Mouse (Mus musculus) liver, embryonic 14.5 days (tissue): Measurements from ENCODE around the gene Washc3. TPM values are rescaled to one million over a fixed set of nuclear protein-coding genes. Genes with fewer than 3 reads are reported as not detected.

Experiments used
- ATAC-seq: fragments of 200-750 bp; cut with Nextera tagmentation; 2 replicates; pipeline ENCODE4 v1.8.0; 2017; ENCODE audit warnings: moderate number of reproducible peaks, mild to moderate bottlenecking, moderate library complexity; ENCODE audit not compliant: insufficient read depth
- DNase-seq, 3 experiments: peaks; one replicate each; pipeline ENCODE4 v3.0.0-alpha.2; 2012 to 2013; ENCODE audit warnings: low read depth in 3 of 3, low spot score in 3 of 3
- H3K27ac ChIP-seq: fragments of 300-500 bp; sonication (generic); 2 replicates; pipeline ENCODE4 v1.5.1; 2014; ENCODE audit warnings: moderate library complexity, mild to moderate bottlenecking, control low read depth, inconsistent platforms
- H3K27me3 ChIP-seq: fragments of 300-500 bp; sonication (generic); 2 replicates; pipeline ENCODE4 v1.6.1; 2014; ENCODE audit warnings: mild to moderate bottlenecking, low read length, moderate library complexity; ENCODE audit not compliant: control insufficient read depth, insufficient read depth
- H3K36me3 ChIP-seq: fragments of 300-500 bp; sonication (generic); replicated peaks from 2 replicates; pipeline ENCODE4 v1.6.1; 2014; ENCODE audit warnings: low read depth; ENCODE audit not compliant: control insufficient read depth, insufficient read depth
- H3K4me1 ChIP-seq, 2 experiments: fragments of 200-500 bp in 1 of 2; fragments of 300-500 bp in 1 of 2; sonication (generic) in 1 of 2; replicated peaks; 2 replicates each; pipeline ENCODE4 v1.6.1; 2012 to 2014; ENCODE audit warnings: antibody characterized with exemption in 1 of 2, inconsistent platforms in 1 of 2, low read length in 1 of 2; ENCODE audit not compliant: control insufficient read depth in 2 of 2, insufficient read depth in 2 of 2
- H3K4me2 ChIP-seq: fragments of 300-500 bp; sonication (generic); 2 replicates; pipeline ENCODE4 v1.6.1; 2014; ENCODE audit warnings: low read depth, mild to moderate bottlenecking, control low read depth, moderate library complexity
- H3K4me3 ChIP-seq, 2 experiments: fragments of 200-500 bp in 1 of 2; fragments of 300-500 bp in 1 of 2; sonication (generic) in 1 of 2; 2 replicates each; pipeline ENCODE4 v1.5.1; 2012 to 2014; ENCODE audit warnings: low read depth in 2 of 2, low read length in 2 of 2, mild to moderate bottlenecking in 2 of 2, control low read depth in 1 of 2, inconsistent platforms in 1 of 2, moderate library complexity in 1 of 2; ENCODE audit not compliant: insufficient read depth in 1 of 2
- H3K9ac ChIP-seq: fragments of 300-500 bp; sonication (generic); replicated peaks from 2 replicates; pipeline ENCODE4 v1.6.1; 2014; ENCODE audit warnings: mild to moderate bottlenecking, control low read depth, moderate library complexity
- H3K9me3 ChIP-seq: fragments of 300-500 bp; sonication (generic); 2 replicates; pipeline ENCODE4 v1.6.1; 2016; ENCODE audit warnings: low read length, mixed read lengths; ENCODE audit not compliant: control insufficient read depth
- CTCF ChIP-seq: IDR thresholded peaks from 2 replicates; pipeline ENCODE4 v1.5.1; 2016; ENCODE audit warnings: antibody characterized with exemption, low read depth, control low read depth
- EP300 ChIP-seq: IDR thresholded peaks from 2 replicates; pipeline ENCODE4 v1.6.1; 2016; ENCODE audit warnings: antibody characterized with exemption, low read depth
- WGBS: fragments of 180-500 bp; shearing (Covaris S2); extraction: QIAGEN DNeasy Blood & Tissue Kit; methylation state at CpG from one replicate; pipeline ENCODE4 v1.1.7; 2014; ENCODE audit not compliant: insufficient replicate concordance; 5-methylcytosine and 5-hydroxymethylcytosine counted together
- polyA plus RNA-seq, 2 experiments: library from polyadenylated mRNA; depleted of rRNA in 1 of 2; stranded (reverse) in 1 of 2; unstranded in 1 of 2; fragments of >200 nt; fragmentation: Nextera tagmentation in 1 of 2; extraction: Ambion mirVana in 1 of 2; gene quantifications; 2 replicates each; pipeline versions ENCODE4 v1.2.1 to v1.2.3; 2012 to 2014

Gene Washc3
- polyA plus RNA-seq, 2 experiments: 12.4 to 30.5 TPM

- no peaks in the 10 kb centered on the region for H3K9me3 ChIP-seq
- H3K36me3 ChIP-seq: no peaks in the 10 kb centered on the region
- H3K9ac ChIP-seq: no peak overlapping the region
- no peak for ATAC-seq
- no peak for DNase-seq
- H3K4me1 ChIP-seq: no peaks in the 10 kb centered on the region
- WGBS: 73% methylated on average over 10 of the region's 10 CpGs
- no peak overlapping the region for H3K27ac ChIP-seq
- H3K4me3 ChIP-seq: no peak overlapping the region
- H3K4me2 ChIP-seq: no peak overlapping the region
- TF ChIP-seq CTCF (no peak), EP300 (no peak)
- H3K27me3 ChIP-seq: no peaks in the 10 kb centered on the region
Measured at GRCm38 (mm10) chr10:88288061-88288460, 87.2 kb downstream of the Washc3 start.

GRCm38 (mm10) chr10:88295091-88295490 is 94.2 kb downstream of the Washc3 start:
- TF ChIP-seq CTCF (no peak), EP300 (no peak)
- no peak overlapping the region for H3K4me3 ChIP-seq
- 72% methylated on average over 6 of the region's 6 CpGs for WGBS

More at GRCm38 (mm10) chr10:88295091-88295490, 94.2 kb downstream of the Washc3 start:
- Histone ChIP-seq H3K9ac (no peak overlapping the region), H3K27ac (no peak overlapping the region), H3K36me3 (no peaks in the 10 kb centered on the region), H3K4me2 (no peak overlapping the region), H3K27me3 (no peaks in the 10 kb centered on the region), H3K4me1 (no peaks in the 10 kb centered on the region), H3K9me3 (no peaks in the 10 kb centered on the region)
- no peak for ATAC-seq
- DNase-seq: no peak

Other genes starting within 250 kb of the Washc3 start
- gene Pmch, start 110.0 kb upstream of the Washc3 start, polyA plus RNA-seq (2012; rRNA removed): not detected in 2 replicates
- gene Pmch, start 110.0 kb upstream of the Washc3 start, polyA plus RNA-seq (2014; fragmentation: Nextera tagmentation; extraction: Ambion mirVana): 0.37 and 0.40 TPM in 2 replicates
- 4.7 and 8.8 TPM in 2 replicates for gene Parpbp, start 54.2 kb upstream of the Washc3 start, polyA plus RNA-seq (2012; rRNA removed)
- gene Parpbp, start 54.2 kb upstream of the Washc3 start, polyA plus RNA-seq (2014; fragmentation: Nextera tagmentation; extraction: Ambion mirVana): 13.4 and 13.7 TPM in 2 replicates
- gene Nup37, start 54.1 kb upstream of the Washc3 start, polyA plus RNA-seq (2012; rRNA removed): 16.0 and 21.7 TPM in 2 replicates
- gene Nup37, start 54.1 kb upstream of the Washc3 start, polyA plus RNA-seq (2014; fragmentation: Nextera tagmentation; extraction: Ambion mirVana): 38.8 and 41.8 TPM in 2 replicates
- gene Dram1, start 178.0 kb downstream of the Washc3 start, polyA plus RNA-seq (2012; rRNA removed): 0.73 and 1.2 TPM in 2 replicates
- 1.3 and 1.5 TPM in 2 replicates for gene Dram1, start 178.0 kb downstream of the Washc3 start, polyA plus RNA-seq (2014; fragmentation: Nextera tagmentation; extraction: Ambion mirVana)
- gene Gnptab, start 178.0 kb downstream of the Washc3 start, polyA plus RNA-seq (2012; rRNA removed): 3.7 and 4.9 TPM in 2 replicates
- 2.3 and 2.9 TPM in 2 replicates for gene Gnptab, start 178.0 kb downstream of the Washc3 start, polyA plus RNA-seq (2014; fragmentation: Nextera tagmentation; extraction: Ambion mirVana)